Mouse (Mus musculus) neural tube, embryonic 13.5 days (tissue): ENCODE results near the gene Mettl3. TPM values are rescaled to one million over a fixed set of nuclear protein-coding genes. Genes with fewer than 3 reads are reported as not detected.

Experiments
- ATAC-seq: fragments of 200-750 bp; cut with Nextera tagmentation; 2 replicates; pipeline ENCODE4 v1.8.0; 2017; ENCODE audit warnings: low read depth, mild to moderate bottlenecking, moderate TSS enrichment, moderate library complexity
- H3K27ac ChIP-seq: fragments of 300-500 bp; sonication (generic); replicated peaks from 2 replicates; pipeline ENCODE4 v1.5.1; 2015; ENCODE audit warnings: moderate library complexity, mild to moderate bottlenecking, inconsistent platforms
- H3K27me3 ChIP-seq: fragments of 300-500 bp; sonication (generic); 2 replicates; pipeline ENCODE4 v1.6.1; 2015; ENCODE audit warnings: mild to moderate bottlenecking, inconsistent platforms
- H3K36me3 ChIP-seq: fragments of 300-500 bp; sonication (generic); 2 replicates; pipeline ENCODE4 v1.6.1; 2015; ENCODE audit warnings: mild to moderate bottlenecking, inconsistent platforms
- H3K4me1 ChIP-seq: fragments of 300-500 bp; sonication (generic); replicated peaks from 2 replicates; pipeline ENCODE4 v1.6.1; 2015; ENCODE audit warnings: inconsistent platforms
- H3K4me2 ChIP-seq: fragments of 300-500 bp; sonication (generic); 2 replicates; pipeline ENCODE4 v1.6.1; 2015; ENCODE audit warnings: inconsistent platforms, mild to moderate bottlenecking, moderate library complexity
- H3K4me3 ChIP-seq: fragments of 300-500 bp; sonication (generic); 2 replicates; pipeline ENCODE4 v1.5.1; 2015; ENCODE audit warnings: mild to moderate bottlenecking, inconsistent platforms
- H3K9ac ChIP-seq: fragments of 300-500 bp; sonication (generic); 2 replicates; pipeline ENCODE4 v1.6.1; 2015; ENCODE audit warnings: moderate library complexity, mild to moderate bottlenecking, inconsistent platforms
- H3K9me3 ChIP-seq: fragments of 300-500 bp; sonication (generic); 2 replicates; pipeline ENCODE4 v1.6.1; 2016; ENCODE audit warnings: inconsistent platforms
- WGBS: fragments of 180-500 bp; shearing (Covaris S2); methylation state at CpG from one replicate; pipeline ENCODE4 v1.1.7; 2015; 5-methylcytosine and 5-hydroxymethylcytosine counted together
- polyA plus RNA-seq: library from polyadenylated mRNA; unstranded; fragments of >200 nt; fragmentation: Nextera tagmentation; extraction: Ambion mirVana; gene quantifications from 2 replicates; pipeline ENCODE4 v1.2.1, GENCODE M21; 2015

The Mettl3 gene
- polyA plus RNA-seq: 53.2 and 60.8 TPM in 2 replicates

GRCm38 (mm10) chr14:52304644-52305271 lies at the start of gene Mettl3:
Gene Mettl3 (minus strand): TSS chr14:52305128.
- Histone ChIP-seq H3K4me3 (peak within 1 kb of the TSS; percentile 69), H3K36me3 (peaks cover 26% of the 10 kb centered on the region), H3K9me3 (no peaks in the 10 kb centered on the region), H3K4me1 (peaks cover 18% of the 10 kb centered on the region), H3K27me3 (no peaks in the 10 kb centered on the region), H3K9ac (peak within 1 kb of the TSS; percentile 79), H3K4me2 (peak within 1 kb of the TSS; percentile 78), H3K27ac (peak within 1 kb of the TSS; percentile 93)
- WGBS: under 1% methylated on average over 46 of the region's 46 CpGs
- peak; percentile 94 for ATAC-seq

GRCm38 (mm10) chr14:52339512-52339852 lies 34.6 kb upstream of the Mettl3 start:
- H3K36me3 ChIP-seq: no peaks in the 10 kb centered on the region
- no peaks in the 10 kb centered on the region; the same call in 1 of the 2 replicates for H3K4me1 ChIP-seq
- 75% methylated on average over 6 of the region's 6 CpGs for WGBS
- H3K4me2 ChIP-seq: peak overlapping the region; percentile 51
- peak overlapping the region; percentile 58 for H3K9ac ChIP-seq
- no peak for ATAC-seq
- H3K27ac ChIP-seq: peak overlapping the region; percentile 61
- H3K4me3 ChIP-seq: peak overlapping the region; percentile 32
- no peaks in the 10 kb centered on the region for H3K27me3 ChIP-seq
- 0 out of 2 replicates have a peak, but pooled peaks cover 2% of the 10 kb centered on the region for H3K9me3 ChIP-seq

- Histone ChIP-seq H3K27ac (peak overlapping the region; percentile 61), H3K4me2 (peak overlapping the region; percentile 51), H3K36me3 (no peaks in the 10 kb centered on the region), H3K9me3 (no peaks in the 10 kb centered on the region), H3K4me3 (peak overlapping the region; percentile 32), H3K9ac (peak overlapping the region; percentile 58), H3K4me1 (no peaks in the 10 kb centered on the region; the same call in 1 of the 2 replicates), H3K27me3 (no peaks in the 10 kb centered on the region)
- 27% methylated on average over 21 of the region's 21 CpGs for WGBS
- peak; percentile 83 for ATAC-seq
Measured at GRCm38 (mm10) chr14:52338751-52339511, 34.0 kb upstream of the Mettl3 start.

GRCm38 (mm10) chr14:52332171-52332570 lies 27.2 kb upstream of the Mettl3 start:
- WGBS: 25% methylated on average over 1 of the region's 3 CpGs
- H3K9ac ChIP-seq: no peak overlapping the region
- no peak overlapping the region for H3K4me3 ChIP-seq
- H3K9me3 ChIP-seq: no peaks in the 10 kb centered on the region
- H3K27me3 ChIP-seq: no peaks in the 10 kb centered on the region
- no peak overlapping the region for H3K4me2 ChIP-seq
- H3K27ac ChIP-seq: peak overlapping the region; percentile 70; the same call in 1 of the 2 replicates
- ATAC-seq: no peak
- no peaks in the 10 kb centered on the region for H3K36me3 ChIP-seq
- H3K4me1 ChIP-seq: peaks cover 17% of the 10 kb centered on the region

GRCm38 (mm10) chr14:52331069-52331750 lies 26.3 kb upstream of the Mettl3 start:
- H3K27ac ChIP-seq: peak overlapping the region; percentile 70
- 8% methylated on average over 4 of the region's 4 CpGs for WGBS

GRCm38 (mm10) chr14:52327910-52328812 lies 23.2 kb upstream of the Mettl3 start, which contains the start of gene Sall2:
Gene Sall2 (minus strand): TSS chr14:52328762.
- WGBS: under 1% methylated on average over 26 of the region's 26 CpGs
- H3K4me3 ChIP-seq: peak within 1 kb of the TSS; percentile 50
- H3K27ac ChIP-seq: peak within 1 kb of the TSS; percentile 86
- no peaks in the 10 kb centered on the region for H3K27me3 ChIP-seq
- peaks cover 36% of the 10 kb centered on the region for H3K4me1 ChIP-seq
- H3K36me3 ChIP-seq: no peaks in the 10 kb centered on the region
- peak; percentile 81 for ATAC-seq
- H3K9me3 ChIP-seq: no peaks in the 10 kb centered on the region
- H3K9ac ChIP-seq: peak within 1 kb of the TSS; percentile 67
- peak within 1 kb of the TSS; percentile 86 for H3K4me2 ChIP-seq

More at GRCm38 (mm10) chr14:52331069-52331750, 26.3 kb upstream of the Mettl3 start:
- H3K4me1 ChIP-seq: peaks cover 27% of the 10 kb centered on the region
- no peaks in the 10 kb centered on the region for H3K36me3 ChIP-seq
- H3K9me3 ChIP-seq: no peaks in the 10 kb centered on the region
- no peak overlapping the region for H3K9ac ChIP-seq
- no peaks in the 10 kb centered on the region for H3K27me3 ChIP-seq
- ATAC-seq: no peak
- no peak overlapping the region for H3K4me3 ChIP-seq
- H3K4me2 ChIP-seq: no peak overlapping the region; the same call in 1 of the 2 replicates

GRCm38 (mm10) chr14:52327375-52327901 lies 22.5 kb upstream of the Mettl3 start:
- H3K9me3 ChIP-seq: no peaks in the 10 kb centered on the region
- H3K4me1 ChIP-seq: peaks cover 36% of the 10 kb centered on the region
- peak overlapping the region; percentile 50 for H3K4me3 ChIP-seq
- under 1% methylated on average over 14 of the region's 14 CpGs for WGBS
- H3K4me2 ChIP-seq: peak overlapping the region; percentile 86
- H3K27me3 ChIP-seq: no peaks in the 10 kb centered on the region
- ATAC-seq: peak; percentile 79
- peak overlapping the region; percentile 67 for H3K9ac ChIP-seq
- H3K27ac ChIP-seq: peak overlapping the region; percentile 86
- H3K36me3 ChIP-seq: no peaks in the 10 kb centered on the region

GRCm38 (mm10) chr14:52325890-52326289 lies 21.0 kb upstream of the Mettl3 start:
- Histone ChIP-seq H3K9me3 (no peaks in the 10 kb centered on the region), H3K36me3 (no peaks in the 10 kb centered on the region), H3K4me3 (peak overlapping the region; percentile 50), H3K9ac (peak overlapping the region; percentile 38; the same call in 1 of the 2 replicates), H3K4me1 (peaks cover 35% of the 10 kb centered on the region), H3K4me2 (peak overlapping the region; percentile 86), H3K27me3 (no peaks in the 10 kb centered on the region), H3K27ac (peak overlapping the region; percentile 55; the same call in 1 of the 2 replicates)
- peak; percentile 32; the same call in 1 of the 2 replicates for ATAC-seq
- 4% methylated on average over 4 of the region's 4 CpGs for WGBS

GRCm38 (mm10) chr14:52319361-52319760 lies 14.4 kb upstream of the Mettl3 start:
- 50% methylated on average over 6 of the region's 6 CpGs for WGBS
- Histone ChIP-seq H3K4me1 (peaks cover 20% of the 10 kb centered on the region), H3K36me3 (peaks cover 6% of the 10 kb centered on the region), H3K27me3 (no peaks in the 10 kb centered on the region), H3K4me2 (no peak overlapping the region), H3K4me3 (no peak overlapping the region), H3K9me3 (no peaks in the 10 kb centered on the region), H3K9ac (no peak overlapping the region), H3K27ac (peak overlapping the region; percentile 0; the same call in 1 of the 2 replicates)
- ATAC-seq: no peak

GRCm38 (mm10) chr14:52316441-52317225 lies 11.7 kb upstream of the Mettl3 start:
- Histone ChIP-seq H3K27ac (peak overlapping the region; percentile 97), H3K9ac (peak overlapping the region; percentile 97), H3K4me2 (peak overlapping the region; percentile 74), H3K4me1 (peaks cover 47% of the 10 kb centered on the region), H3K27me3 (no peaks in the 10 kb centered on the region), H3K36me3 (peaks cover 33% of the 10 kb centered on the region), H3K9me3 (no peaks in the 10 kb centered on the region), H3K4me3 (peak overlapping the region; percentile 78)
- ATAC-seq: peak; percentile 79
- 1% methylated on average over 16 of the region's 16 CpGs for WGBS
